Mouse (Mus musculus): ENCODE results near the gene Gdnf.

Gdnf gene

GRCm38 (mm10) chr15:7862890-7863289, 52.2 kb downstream of the Gdnf start:
- DNase-seq (ENCODE audit: low spot score in 2 of 2): no peak

DNA sequence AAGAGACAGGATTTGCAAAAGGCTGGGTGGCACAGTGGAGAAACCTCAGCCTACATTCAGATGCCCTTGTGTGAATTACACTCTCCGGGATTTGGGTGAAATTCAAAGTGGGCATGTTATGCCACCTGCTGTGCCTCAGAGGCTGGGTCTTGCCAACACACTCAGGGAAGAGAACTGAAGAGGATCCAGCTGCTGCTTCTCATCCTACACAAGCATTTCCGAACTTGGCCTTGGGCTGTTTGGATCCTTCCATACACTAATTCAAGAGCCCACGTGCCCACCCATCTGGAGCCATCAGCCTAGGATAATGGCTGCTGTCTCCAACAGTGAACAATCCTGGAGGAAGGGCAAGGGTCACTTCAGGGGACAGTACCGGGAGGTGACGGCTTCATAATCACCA, 52.7 kb downstream of the Gdnf start:
- DNase-seq (ENCODE audit: low spot score in 2 of 2): no peak

GRCm38 (mm10) chr15:7865305-7865704, 54.7 kb downstream of the Gdnf start:
- DNase-seq (ENCODE audit: low spot score in 2 of 2): no peak

- no peak for DNase-seq (ENCODE audit: low spot score in 2 of 2)
Observed at GRCm38 (mm10) chr15:7872473-7872872, 61.8 kb downstream of the Gdnf start.

GRCm38 (mm10) chr15:7875879-7876278, 65.2 kb downstream of the Gdnf start:
- no peak for DNase-seq (ENCODE audit: low spot score in 2 of 2)

- DNase-seq (ENCODE audit: low spot score in 2 of 2): no peak
Observed at GRCm38 (mm10) chr15:7877560-7878467, 67.2 kb downstream of the Gdnf start.

GRCm38 (mm10) chr15:7878861-7879260, 68.2 kb downstream of the Gdnf start:
- no peak for DNase-seq (ENCODE audit: low spot score in 2 of 2)

GRCm38 (mm10) chr15:7879956-7880355, 69.3 kb downstream of the Gdnf start:
- no peak for DNase-seq (ENCODE audit: low spot score in 2 of 2)

DNA sequence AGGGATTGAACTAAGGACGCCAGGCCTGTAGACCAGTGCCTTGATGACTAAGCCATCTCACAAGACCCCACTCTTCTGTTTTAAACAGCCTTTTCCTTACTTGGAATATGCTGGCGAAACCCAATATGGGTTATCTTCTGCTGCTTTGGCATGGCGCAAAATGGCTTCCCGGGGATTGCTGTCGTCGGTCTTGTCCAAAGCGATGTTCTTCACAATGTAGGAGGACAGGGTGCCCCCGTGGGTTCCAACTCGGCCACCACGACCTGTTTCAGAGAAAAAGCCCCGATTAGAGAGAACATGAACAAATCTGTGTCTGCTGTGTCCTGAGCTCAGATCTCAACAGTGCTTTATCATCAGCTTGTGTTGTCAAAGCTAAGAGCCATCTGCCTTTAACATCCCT, 73.5 kb downstream of the Gdnf start:
- no peak for DNase-seq (ENCODE audit: low spot score in 2 of 2)

DNA sequence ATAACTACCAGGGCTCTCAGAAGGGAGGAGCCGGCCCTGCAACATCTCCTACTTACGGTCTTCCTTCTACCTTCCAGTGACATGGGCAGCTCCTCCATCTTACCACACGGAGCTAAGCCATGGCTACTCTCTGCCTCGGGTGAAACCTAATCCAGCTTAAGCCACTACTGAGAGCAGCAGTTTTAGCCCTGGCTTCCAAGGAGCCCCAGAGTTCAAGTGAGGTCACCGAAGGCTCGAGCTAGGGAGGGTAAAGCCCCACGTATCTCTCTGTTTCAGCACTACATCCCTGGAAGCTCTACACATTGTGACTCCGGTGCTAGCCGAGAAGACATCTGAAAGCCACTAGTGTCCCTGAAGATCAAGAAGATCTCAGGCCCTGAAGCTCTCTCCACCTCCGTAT, 74.5 kb downstream of the Gdnf start:
- DNase-seq (ENCODE audit: low spot score in 2 of 2): no peak

DNA sequence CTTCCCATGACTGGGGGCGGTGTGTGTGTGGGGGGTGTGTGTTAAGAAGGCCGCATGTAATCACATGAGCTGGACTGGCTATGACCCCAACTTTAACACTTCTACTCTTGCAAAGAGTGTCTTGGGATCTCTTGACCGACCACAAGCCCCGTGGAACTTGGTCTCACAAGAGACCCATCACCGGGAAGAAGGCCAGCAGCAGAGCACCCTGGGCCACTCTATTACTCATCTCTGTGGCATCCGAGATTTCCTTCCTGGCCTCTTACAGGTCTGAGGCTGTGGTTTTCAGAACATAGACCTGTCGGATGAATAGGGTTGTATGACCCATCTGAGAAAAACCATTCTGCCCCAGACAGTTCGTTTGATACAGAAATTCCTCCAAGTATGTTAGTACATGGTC, 75.9 kb downstream of the Gdnf start:
- DNase-seq (ENCODE audit: low spot score in 2 of 2): no peak
